Mouse (Mus musculus) lung, adult 18-20 months (tissue): Measurements from ENCODE around the gene Cenpx.
A peak's percentile ranks its signal among the peaks of the same experiment; 100 is the strongest.

Experiments
- DNase-seq, 2 experiments: peaks; one replicate each; pipeline ENCODE4 v3.0.0; 2022; ENCODE audit warnings: mixed read lengths in 2 of 2

Cenpx gene

DNA sequence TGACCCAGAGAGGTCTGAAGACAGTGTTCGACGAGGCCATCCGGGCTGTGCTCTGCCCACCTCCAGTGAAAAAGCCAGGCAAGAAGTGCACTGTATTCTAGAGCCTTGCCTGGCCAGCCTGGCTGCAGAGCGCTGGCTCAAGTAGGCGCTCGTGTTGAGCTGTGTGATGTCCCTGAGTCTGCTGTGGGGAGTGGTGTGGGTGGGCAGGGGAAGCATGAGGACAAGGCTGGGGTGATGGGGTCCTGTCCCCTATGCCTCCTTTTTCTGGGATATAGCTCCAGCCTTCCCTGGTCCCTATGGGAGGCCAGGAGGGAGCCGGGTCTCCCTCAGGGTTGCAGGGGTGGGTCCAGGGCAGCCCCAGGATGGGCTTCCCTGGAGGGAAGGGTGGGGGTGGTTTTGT is 10.0 kb upstream of the Cenpx start:
- no peak for DNase-seq

DNA sequence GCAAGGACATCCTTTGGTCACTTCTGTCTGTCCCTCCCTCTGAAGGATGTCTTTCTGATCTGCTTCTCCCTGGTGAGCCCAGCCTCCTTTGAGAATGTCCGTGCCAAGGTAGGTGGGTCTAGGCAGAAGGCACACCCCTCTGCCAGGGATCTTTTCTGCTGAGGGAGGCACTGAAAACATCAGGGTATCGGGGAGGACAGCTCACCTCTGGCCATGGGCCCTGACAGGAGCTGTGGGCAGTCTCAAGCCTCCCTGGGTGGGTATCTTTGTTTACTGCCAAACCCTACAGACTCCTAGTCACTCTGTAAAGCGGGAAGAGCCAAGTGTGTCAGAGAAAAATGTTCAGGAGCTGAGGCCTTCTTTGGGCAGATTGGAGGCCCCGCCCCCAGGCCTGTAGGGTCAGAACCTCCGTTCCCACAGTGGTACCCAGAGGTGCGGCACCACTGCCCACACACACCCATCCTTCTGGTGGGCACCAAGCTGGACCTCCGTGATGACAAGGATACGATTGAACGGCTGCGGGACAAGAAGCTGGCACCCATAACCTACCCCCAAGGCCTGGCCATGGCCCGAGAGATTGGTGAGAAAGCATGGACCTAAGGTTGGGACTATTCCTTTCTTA is 9.3 kb upstream of the Cenpx start:
- DNase-seq = peak; percentile 54 to 65

DNA sequence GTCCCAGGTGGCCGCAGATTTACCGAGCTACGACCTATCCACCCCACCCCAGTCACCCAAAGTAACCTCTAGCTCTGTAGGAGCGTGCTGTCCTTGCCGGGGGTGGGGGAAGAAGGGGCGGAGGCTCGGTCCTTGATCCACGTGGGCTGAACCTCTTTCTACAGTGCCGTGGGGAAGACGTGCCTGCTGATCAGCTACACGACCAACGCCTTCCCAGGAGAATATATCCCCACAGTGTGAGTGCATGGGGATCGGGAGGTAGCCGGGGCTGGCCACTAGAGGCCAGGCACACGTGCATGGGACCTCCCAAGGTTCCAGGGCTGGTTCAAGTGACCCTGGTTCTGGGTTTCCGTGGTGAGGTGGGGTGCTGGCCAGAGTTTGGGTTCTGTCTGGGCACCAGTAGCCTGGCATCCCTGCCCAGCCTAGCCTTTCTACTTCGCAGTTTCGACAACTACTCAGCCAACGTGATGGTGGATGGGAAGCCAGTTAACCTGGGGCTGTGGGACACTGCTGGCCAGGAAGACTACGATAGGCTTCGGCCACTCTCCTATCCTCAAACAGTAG is 8.6 kb upstream of the Cenpx start:
- no peak for DNase-seq

DNA sequence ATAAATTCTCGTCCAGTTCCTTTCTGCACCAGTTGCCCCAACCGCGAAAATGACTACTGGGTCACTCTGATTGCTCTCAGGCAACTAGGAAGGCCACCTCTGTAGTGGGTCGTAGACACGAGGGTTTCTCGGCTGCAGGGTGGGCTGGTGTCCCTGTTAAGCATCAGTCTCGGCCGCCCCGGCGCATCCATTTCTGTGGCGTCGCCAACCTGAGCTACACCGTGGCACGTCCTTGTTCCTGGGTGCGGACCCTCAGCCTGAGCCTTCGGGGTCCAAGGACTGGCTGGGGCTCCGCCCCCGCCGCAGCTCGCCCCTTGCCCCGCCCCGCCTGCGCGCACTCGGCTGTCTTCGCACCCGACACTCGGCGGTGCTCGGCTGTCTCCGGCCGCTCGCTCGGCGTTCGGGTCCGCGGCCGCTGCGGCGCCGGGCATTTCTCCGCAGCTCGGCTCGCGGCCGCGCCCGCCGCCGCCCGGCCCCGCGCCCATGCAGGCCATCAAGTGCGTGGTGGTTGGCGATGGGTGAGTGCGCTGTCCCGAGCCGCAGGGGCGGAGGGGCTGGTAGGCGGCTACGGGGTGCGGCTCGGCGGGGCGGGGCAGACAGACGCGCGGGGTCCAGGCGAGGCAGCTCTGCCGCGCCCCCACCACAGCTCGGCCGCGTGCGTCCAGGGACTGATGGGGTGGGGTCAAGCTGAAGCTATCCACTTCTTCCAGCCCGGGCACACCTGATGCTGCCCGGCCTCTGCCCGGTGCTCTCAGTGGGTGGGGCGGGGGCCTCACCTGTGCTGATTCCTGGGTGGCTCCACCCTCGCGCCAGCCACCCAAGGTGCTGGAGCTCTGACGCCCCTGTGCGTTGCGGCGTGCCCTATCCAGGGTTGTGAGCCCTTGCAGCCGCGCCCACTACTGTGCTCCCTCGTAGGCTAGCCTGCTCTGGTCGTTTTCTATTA is 7.9 kb upstream of the Cenpx start, which contains the start of gene Rac3:
Gene Rac3, plus strand, starts transcription at position 347 of the 943 bp plus-strand sequence.
- DNase-seq = peak; percentile 79 to 88

DNA sequence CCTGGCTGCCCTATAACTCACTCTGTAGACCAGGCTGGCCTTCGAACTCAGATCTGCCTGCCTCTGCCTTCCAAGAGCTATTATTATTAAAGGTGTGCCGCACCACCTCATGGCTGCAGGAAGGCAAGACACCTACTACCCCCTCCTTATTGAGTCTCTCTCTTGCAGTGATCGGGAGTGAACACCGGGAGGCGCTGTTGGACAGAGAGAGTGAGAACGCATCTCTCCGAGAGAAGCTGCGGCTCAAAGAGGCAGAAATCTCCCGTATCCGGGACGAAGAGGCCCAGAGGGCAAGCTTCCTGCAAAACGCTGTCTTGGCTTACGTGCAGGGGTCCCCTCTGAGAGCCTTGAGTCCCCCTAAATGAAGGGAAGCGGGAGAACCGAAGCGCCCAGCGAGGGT is 6.9 kb upstream of the Cenpx start:
- peak; percentile 91 to 92 for DNase-seq

DNA sequence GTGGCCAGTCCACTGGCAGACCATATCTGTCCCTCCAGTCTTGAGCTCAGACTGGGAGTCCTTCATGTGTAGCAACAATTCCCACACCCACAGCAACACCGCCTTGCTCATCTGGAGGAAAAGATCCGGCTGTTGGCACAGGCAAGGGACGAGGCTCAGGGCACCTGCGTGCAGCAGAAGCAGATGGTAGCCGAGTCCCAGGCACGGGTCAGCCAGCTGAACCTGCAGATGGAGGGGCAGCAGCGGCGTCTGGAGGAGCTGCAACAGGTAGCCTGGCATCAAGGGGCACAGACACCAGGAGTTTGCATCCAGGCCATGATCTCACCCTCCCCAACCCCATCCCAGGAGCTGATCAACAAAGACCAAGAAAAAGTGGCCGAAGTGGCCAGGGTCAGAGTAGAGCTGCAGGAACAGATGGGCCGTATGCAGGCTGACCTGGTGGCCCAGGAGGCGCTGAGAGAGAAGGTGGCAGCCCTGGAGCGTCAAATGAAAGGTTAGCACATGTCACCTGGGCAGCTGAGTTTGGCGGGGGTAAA is 6.4 kb upstream of the Cenpx start:
- no peak for DNase-seq

DNA sequence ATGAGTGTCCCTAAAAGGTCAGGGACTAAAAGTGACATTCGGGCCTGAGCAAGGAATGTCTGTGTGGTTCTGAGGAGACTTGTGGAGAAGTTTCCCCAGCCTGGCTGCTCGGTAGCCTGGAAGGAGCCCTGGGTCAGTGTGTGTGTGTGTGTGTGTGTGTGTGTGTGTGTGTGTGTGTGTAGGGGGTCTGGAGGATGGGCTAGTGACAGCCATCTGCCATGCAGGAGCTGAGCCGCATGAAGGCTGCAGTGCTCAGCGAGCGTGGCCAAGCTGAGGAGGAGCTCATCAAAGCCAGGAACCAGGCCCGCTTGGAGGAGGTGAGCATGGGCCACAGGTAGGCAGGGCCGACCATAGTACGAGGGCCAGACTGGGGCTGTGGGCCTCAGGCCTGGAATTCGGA is 5.7 kb upstream of the Cenpx start:
- no peak for DNase-seq

DNA sequence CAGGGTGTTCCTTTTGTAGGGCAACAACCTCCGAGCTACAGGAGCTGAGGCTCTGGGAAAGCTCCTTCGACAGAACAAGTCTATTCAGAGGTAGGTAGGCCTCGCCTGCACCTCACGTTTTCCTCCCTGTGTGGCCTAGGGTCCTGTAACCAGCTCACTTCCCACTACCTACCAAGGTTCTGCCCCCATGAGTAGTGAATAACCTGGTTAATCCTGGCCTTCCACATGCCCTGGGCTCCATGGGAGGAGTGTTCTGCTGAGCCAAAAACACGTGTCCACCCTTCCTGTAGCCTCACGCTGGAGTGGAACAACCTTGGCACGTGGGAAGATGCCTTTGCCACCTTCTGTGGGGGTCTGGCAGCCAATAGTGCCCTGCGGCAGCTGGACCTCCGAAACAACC is 1.6 kb upstream of the Cenpx start:
- DNase-seq = no peak

DNA sequence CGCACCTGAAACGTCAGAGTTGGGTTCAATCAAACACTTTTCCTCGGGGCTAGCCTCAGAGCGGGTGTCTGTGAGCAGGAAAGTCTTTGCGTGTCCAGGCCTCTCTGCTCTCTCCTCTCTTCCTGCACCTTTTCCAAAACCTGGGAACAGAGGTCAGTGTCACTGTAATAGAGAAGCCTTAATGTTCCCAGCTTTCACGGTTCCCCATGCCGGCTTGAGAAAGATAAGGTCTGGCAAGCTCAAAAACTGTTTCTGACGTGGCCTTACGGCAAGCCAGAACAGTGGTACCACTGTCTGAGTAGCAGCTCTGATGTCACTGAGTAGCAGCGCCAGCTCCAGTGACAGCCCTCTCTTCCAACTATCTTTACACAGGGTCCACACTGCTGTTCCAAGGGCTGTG is 1.0 kb upstream of the Cenpx start:
- DNase-seq = no peak

DNA sequence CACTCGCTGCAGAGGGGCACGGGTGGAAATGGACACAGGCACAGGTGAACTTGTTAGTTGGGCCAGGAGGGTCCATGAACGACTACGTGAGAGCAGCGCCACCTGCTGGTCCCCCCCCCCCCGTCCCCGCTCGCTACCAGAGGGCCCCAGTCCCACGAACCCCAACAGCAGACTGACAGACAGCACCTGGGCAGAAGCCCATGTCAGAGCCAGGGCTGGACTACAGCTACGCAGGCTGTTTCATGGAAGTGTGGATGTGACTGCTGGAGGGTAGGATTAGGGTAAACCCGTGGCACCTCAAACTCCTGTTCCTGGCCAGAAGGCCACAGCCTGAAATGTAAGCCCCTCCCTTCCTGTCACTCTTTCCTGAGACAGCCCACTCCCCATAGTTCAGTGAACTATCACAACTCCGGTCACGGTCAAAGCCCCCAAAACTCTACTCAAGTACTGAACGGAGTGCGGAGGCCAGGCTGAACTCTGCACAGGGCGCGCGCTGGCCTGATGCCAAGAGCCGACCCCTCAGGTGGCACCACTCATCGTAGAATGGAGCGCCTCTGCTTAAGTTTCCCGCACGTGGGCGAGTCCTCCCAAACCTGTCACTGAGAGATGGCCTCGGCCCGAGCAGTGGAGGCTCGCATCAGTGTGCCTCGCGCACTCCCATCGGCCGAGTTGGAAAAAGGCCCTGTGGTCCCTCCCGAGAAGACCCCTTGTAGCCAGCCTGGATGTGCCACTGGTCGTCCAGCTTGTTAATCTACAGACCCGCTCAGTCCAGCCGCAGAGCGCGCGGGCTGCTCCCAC is 568 bp downstream of the Cenpx start:
- DNase-seq = peak; percentile 46 to 56

DNA sequence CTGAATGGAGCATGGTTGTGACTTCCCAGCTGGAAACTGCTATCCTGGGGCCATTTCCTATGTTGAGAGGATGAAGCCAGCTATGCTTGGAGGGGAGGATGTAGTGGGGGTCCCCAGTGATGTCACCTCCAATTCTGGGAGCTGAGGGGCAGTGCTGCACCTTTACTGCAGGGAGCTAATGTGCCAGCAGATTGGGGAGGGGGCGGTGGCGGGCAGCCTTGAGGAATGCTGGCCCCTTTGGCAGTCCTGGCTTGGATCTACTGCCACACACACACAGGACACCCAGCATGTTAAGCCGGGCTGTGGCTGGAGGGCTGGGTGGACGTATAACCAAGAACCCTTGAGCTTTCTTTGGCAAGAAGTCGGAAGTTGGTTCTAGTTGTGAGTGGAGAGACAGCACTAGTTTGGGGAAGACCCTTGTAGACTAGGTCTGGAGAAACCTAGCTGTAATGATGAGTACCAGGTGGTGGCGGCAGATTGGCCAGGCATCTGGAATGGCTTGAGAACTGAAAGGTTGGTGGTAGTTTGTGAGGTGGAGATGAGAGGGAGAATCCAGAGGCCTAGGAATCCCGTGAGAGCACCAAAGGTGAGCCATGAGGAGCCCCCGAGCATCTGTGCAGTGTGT is 1.4 kb downstream of the Cenpx start:
- DNase-seq = no peak

DNA sequence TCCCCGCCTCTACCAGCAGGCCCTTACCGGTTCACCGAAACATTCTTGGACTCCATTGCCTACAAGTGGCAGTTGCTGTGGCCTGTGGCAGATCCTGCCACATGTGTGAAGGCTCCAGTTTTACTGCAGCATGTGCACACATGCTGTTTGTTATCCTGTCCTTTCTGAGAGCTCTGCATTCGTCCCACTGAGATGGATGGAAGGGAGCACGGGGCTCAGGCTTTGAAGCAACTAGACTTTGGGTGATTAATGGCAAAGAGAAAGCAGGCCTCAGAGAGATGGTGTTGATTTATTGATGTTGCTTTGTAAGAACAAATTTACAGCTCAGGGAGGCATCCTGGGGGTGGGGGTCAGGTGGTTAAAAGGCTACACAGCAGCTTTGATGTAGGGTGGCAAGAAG is 2.9 kb downstream of the Cenpx start:
- no peak for DNase-seq

DNA sequence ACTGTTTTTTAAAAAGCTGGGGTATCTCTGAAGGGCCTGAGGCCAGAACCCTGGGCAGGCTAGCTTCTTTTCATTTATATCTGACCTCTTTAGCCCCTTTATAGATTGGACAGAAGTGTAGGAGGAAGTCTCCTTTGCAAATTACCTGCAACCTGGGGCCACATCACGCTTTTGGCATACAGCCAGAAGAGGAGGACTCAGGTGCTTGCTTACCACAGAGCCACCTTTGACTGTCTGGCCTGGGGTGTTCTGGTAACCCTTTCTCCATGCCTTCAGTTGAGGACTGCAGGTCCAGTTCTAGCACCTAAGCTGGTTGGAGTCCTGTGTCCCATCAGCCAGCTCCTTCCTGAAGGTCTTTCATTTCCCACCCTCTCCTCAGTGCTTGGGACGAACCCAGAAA is 4.0 kb downstream of the Cenpx start:
- DNase-seq = no peak

DNA sequence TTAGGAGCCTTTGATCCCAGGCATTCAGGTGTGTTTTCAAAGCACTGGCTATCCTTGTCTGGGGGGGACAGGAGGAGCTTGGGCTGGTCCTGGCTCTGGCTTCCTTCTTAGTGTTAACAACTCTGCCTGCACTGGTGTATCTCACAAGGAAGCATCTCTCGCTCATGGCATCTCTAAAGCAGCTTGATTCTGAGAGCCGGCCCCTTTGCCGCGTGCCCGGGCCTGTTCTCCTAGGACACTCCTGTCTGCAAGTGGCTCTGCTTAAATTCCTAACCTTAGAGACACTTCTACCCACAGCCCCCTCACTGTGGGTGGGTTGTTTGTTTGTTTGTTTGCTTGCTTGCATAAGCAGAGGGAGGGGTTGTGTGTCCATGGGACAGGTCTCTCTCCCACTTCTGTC is 5.6 kb downstream of the Cenpx start:
- DNase-seq = no peak

DNA sequence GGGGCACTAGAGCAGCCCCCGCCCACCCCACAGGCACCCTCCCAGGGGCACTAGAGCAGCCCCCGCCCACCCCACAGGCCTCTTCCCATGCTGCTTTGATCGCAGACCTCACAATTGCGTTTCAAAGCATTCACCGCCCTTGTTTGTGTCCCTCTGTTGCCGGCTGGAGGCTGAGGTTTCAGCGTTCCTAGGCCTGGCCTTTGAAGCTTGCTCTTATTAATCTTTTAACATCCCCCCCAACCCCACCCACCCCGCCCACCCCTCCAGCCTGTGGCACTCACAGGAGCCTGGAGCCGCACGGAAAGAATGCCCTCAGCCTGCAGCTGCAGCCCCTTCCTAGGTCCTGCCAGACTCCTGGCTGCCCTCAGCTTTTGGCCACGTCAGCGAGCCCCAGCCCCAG is 6.3 kb downstream of the Cenpx start:
- DNase-seq = no peak

DNA sequence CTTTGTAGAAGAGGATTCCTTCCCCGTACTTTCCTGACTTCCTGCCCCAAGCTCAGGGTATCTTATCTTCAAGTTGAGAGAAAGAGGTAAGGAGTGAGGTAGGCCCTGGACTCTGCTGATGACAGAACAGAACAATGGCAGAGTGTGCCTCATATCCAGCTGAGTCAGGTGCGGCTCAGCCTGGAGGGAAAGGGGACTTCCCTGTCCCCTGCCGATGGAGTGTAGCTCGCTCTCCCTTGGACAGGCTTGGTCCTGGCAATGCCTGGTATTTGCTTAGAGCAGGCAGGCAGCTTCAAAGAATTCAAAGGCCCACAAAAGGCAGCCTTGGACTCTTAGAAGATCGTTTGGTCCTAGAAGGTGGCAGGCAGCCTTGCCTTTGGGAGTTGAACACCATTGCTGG is 7.4 kb downstream of the Cenpx start:
- no peak for DNase-seq

DNA sequence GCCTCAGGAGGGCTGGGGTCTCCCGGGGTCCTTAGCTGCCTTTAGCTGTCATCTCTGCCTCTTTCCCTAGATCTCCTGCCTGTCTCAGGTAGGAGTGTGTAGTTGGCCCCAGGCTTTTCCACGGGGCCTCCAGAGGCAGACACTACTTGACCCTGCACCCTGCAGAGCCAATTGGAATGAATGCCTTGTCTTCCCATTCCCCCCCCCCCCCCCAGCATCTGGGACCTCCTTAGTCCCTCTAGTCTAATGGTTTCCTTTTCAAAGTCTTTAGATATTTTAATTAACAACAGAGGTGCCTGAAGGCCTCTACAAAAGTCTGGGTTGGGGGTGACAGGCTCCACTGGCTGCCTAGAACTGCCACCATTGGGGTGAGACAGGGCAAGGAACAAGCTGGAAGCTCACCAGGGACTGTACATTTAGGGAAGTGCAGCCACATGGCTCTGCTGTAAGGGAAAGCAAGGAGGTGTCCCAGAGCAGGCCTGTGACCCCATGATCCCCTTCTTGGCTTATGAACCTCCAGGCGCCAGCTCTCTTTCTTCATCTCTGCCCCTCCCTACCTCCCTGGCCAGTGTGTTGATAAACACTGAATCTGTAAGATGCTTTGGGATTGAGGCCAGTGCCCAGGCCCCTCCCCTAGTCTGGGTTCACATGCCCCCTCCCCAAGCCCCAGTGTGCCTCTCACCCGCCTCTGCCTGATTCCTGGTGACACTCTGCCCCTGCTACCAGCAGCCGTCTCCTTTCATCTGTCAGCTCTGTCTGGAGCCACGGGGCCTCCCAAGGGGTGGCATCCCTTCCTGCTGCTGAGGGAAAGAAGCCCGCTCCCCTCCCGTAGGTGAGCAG is 8.8 kb downstream of the Cenpx start:
- DNase-seq = peak; percentile 48 to 50

DNA sequence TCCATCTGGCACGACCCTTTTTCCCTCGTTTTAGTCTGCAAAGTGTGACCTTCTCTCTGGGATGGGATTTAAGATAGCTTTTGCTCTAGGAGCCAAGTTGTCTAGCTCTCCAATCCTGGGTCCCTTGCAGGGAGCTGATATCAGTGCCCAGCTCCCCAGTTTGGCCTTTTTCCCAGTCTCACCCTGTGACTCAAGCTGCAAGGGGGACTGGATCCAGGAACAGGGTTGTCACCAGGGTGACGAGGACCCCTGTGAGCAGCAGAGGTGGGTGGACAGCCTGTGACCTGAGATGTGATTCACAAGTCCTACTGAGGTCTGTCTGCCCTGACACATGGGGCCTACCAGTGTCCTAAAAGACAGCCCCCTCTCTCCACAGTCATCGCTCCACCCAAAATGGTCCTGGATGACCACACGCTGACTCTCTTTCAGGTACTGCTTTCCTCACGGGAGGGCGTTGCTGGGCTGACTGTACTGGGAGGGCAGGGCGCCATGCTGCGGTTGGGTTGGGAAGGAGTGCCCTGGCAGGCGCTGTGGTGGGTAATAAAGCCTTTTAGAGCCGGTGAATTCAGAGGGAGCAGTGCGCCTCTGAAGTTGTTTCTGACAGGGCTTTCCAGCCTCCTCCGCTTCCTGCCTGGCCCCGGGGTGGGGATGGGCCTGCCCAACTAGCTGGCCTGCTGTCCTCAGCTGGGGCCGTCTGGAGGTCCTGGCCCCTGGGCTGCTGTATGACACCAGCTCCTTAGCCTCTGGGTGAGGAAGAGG is 9.7 kb downstream of the Cenpx start:
- no peak for DNase-seq

DNA sequence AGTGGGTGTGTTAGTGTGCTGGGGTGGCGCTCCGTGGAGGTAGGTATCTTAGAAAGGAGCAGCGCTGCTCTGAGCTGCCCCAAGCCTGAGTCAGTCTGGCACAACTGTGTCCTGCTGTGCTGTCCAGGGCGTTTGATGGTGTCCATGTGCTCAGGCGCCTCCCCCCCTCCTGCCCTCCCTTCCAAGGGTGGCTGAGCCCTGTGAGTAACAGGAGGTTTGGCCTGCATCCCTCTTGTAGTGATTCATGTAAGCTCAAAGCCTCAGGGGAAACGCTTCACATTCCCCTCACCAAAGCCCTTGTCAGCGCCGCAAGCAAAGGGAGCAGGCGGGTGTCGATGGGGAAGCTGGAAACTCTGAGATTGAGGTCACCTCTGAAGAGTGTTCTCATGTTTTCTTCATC is 15.8 kb downstream of the Cenpx start:
- DNase-seq = peak; percentile 42 to 58

DNA sequence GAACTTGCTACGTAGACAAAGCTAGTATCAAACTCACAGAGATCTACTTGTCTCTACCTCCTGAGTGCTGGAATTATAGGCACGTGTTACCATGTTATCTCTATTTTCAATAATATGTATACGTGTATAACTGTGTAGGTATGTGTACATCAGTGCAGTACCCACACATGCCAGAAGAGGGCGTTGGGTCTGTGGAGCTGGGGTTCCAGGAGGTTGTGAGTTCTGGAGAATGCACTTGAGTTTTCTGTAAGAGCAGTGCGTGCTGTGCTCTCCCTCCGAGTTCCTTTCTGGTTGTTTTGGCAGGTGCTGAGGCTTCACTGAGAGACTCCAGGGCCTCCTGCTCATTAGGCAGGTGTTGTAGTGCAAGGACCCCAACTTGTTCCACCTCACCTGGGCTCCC is 17.0 kb downstream of the Cenpx start:
- no peak for DNase-seq

DNA sequence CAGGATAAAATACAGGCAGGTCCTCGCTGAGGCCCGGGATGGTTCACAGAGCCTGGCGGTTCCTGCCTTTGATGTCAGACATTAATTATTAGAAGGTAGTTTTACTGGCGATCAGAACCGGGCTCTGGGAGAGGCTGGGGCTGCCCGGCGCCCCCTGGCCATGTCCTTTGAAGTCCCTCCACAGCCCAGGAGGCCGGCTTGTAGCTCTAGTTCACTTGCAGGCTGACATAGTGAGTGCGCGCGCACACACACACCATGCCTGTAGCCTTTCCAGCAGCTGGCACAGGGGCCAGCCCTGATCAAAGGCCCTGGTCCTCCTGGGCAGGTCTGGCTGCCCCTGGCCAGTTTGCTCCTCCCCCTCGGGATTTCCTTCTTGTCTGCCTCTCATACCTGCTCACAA is 17.9 kb downstream of the Cenpx start:
- no peak for DNase-seq
